Mouse (Mus musculus) intestine, postnatal 0 days (tissue): ENCODE data around the gene Dusp12. TPM values are rescaled to one million over a fixed set of nuclear protein-coding genes. Genes with fewer than 3 reads are reported as not detected.

Experiments
- ATAC-seq: fragments of 200-750 bp; cut with Nextera tagmentation; 2 replicates; pipeline ENCODE4 v1.8.0; 2017; ENCODE audit warnings: mild to moderate bottlenecking, moderate TSS enrichment, moderate library complexity
- H3K27ac ChIP-seq: fragments of 300-500 bp; sonication (generic); 2 replicates; pipeline ENCODE4 v1.5.1; 2014; ENCODE audit warnings: mild to moderate bottlenecking, low read depth, low read length, moderate library complexity
- H3K27me3 ChIP-seq: fragments of 300-500 bp; sonication (generic); replicated peaks from 2 replicates; pipeline ENCODE4 v1.6.1; 2014; ENCODE audit warnings: low read length, mixed read lengths; ENCODE audit not compliant: control insufficient read depth, insufficient read depth
- H3K36me3 ChIP-seq: fragments of 300-500 bp; sonication (generic); 2 replicates; pipeline ENCODE4 v1.6.1; 2014; ENCODE audit warnings: mild to moderate bottlenecking, moderate library complexity; ENCODE audit not compliant: control insufficient read depth, insufficient read depth
- H3K4me1 ChIP-seq: fragments of 300-500 bp; sonication (generic); replicated peaks from 2 replicates; pipeline ENCODE4 v1.6.1; 2014; ENCODE audit warnings: antibody characterized with exemption, low read length, mixed read lengths; ENCODE audit not compliant: control insufficient read depth, insufficient read depth
- H3K4me2 ChIP-seq: fragments of 300-500 bp; sonication (generic); replicated peaks from 2 replicates; pipeline ENCODE4 v1.6.1; 2014; ENCODE audit warnings: low read depth, mild to moderate bottlenecking, moderate library complexity
- H3K4me3 ChIP-seq: fragments of 300-500 bp; sonication (generic); 2 replicates; pipeline ENCODE4 v1.5.1; 2014; ENCODE audit warnings: low read depth, low read length
- H3K9ac ChIP-seq: fragments of 300-500 bp; sonication (generic); 2 replicates; pipeline ENCODE4 v1.6.1; 2014; ENCODE audit warnings: mild to moderate bottlenecking, low read depth, low read length
- H3K9me3 ChIP-seq: fragments of 300-500 bp; sonication (generic); 2 replicates; pipeline ENCODE4 v1.6.1; 2016; ENCODE audit warnings: mixed run types; ENCODE audit not compliant: control insufficient read depth
- CTCF ChIP-seq: sonication (generic); IDR thresholded peaks from 2 replicates; pipeline ENCODE4 v1.5.1; 2016; ENCODE audit warnings: low read depth, mild to moderate bottlenecking, control low read depth, antibody characterized with exemption, moderate library complexity
- WGBS: fragments of 180-500 bp; shearing (Covaris S2); extraction: QIAGEN DNeasy Blood & Tissue Kit; methylation state at CpG from one replicate; pipeline ENCODE4 v1.1.7; 2014; 5-methylcytosine and 5-hydroxymethylcytosine counted together
- polyA plus RNA-seq: library from polyadenylated mRNA; unstranded; fragments of >200 nt; fragmentation: Nextera tagmentation; extraction: Ambion mirVana; gene quantifications from 2 replicates; pipeline ENCODE4 v1.2.1, GENCODE M21; 2015

The Dusp12 gene
- polyA plus RNA-seq, 1 experiment from 2014 or later, result 65.1 TPM

GRCm38 (mm10) chr1:170900799-170901467, 15.6 kb upstream of the Dusp12 start:
- peak; percentile 68 for TF ChIP-seq CTCF
- Histone ChIP-seq H3K4me1 (no peaks in the 10 kb centered on the region), H3K4me3 (peak overlapping the region; percentile 17; the same call in 1 of the 2 replicates), H3K27ac (no peak overlapping the region), H3K27me3 (no peaks in the 10 kb centered on the region), H3K9ac (no peak overlapping the region), H3K4me2 (peak overlapping the region; percentile 59), H3K36me3 (no peaks in the 10 kb centered on the region), H3K9me3 (no peaks in the 10 kb centered on the region)
- peak; percentile 31; the same call in 1 of the 2 replicates for ATAC-seq
- WGBS, result 35% methylated on average over 10 of the region's 10 CpGs

DNA sequence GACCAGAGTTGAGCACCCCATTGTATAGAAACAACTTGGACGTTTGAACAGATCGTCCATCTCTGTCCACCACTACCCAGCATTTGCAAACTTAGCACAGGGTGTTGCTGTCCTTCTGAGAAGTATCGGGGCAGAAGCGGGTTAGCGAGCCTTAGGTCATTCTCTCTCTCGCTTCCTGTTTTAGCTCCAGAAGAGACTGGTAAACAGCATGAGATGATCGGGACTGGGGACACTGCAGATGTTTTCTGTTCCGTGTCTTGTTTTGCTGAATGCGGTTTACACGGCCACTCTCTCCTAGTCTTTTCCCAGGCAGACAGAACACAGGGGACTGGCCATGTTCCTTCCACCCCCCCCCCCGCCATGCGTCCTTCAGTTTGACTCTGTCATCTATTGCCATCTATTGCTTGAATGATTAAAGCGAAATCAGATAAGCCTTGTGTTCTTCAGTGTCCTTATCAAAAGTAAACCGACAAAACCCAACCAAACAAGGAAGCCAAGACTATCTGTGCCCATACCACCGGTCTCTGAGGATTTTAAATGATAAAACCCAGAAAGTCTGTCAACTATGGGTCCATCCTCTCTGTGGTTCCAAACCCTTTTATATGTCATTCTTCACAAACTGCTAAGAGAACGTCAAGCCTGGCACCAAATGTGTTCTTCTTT, 13.2 kb upstream of the Dusp12 start:
- TF ChIP-seq CTCF, result no peak
- Histone ChIP-seq H3K4me2 (no peak overlapping the region), H3K36me3 (no peaks in the 10 kb centered on the region), H3K27ac (no peak overlapping the region), H3K9me3 (no peaks in the 10 kb centered on the region), H3K4me1 (no peaks in the 10 kb centered on the region), H3K9ac (no peak overlapping the region), H3K4me3 (no peak overlapping the region), H3K27me3 (no peaks in the 10 kb centered on the region)
- no peak for ATAC-seq
- 41% methylated on average over 16 of the region's 16 CpGs for WGBS

- WGBS, result 84% methylated on average over 5 of the region's 5 CpGs
- H3K9ac ChIP-seq, result no peak overlapping the region
- no peaks in the 10 kb centered on the region for H3K36me3 ChIP-seq
- no peak for ATAC-seq
- TF ChIP-seq CTCF, result no peak
- no peaks in the 10 kb centered on the region for H3K4me1 ChIP-seq
- H3K27me3 ChIP-seq, result no peaks in the 10 kb centered on the region
- H3K4me2 ChIP-seq, result no peak overlapping the region
- H3K27ac ChIP-seq, result no peak overlapping the region
- no peaks in the 10 kb centered on the region for H3K9me3 ChIP-seq
- H3K4me3 ChIP-seq, result no peak overlapping the region
Measured at GRCm38 (mm10) chr1:170896651-170897281, 11.4 kb upstream of the Dusp12 start.

- peak; percentile 75 for TF ChIP-seq CTCF
Measured at GRCm38 (mm10) chr1:170894603-170895602, 9.6 kb upstream of the Dusp12 start.

DNA sequence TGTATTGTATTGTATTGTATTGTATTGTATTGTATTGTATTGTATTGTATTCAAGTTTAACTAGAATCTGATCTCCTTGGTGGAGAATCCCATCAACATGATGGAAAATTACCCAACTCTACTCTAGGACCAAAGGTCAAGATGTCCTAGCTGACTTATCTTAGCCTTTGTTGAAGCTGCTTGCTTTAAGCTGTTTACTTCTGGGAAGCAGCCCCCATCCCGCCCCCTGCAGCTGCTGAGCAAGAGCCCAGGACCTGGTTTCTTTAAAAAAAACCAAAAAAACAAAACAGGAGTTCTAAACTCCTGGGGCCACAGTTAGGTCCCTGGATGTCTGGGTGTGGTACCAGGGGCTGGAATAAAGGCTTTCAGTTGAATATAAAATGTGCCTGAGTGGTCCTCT, 6.9 kb upstream of the Dusp12 start:
- no peak overlapping the region for H3K4me2 ChIP-seq
- H3K9me3 ChIP-seq, result no peaks in the 10 kb centered on the region
- no peaks in the 10 kb centered on the region for H3K4me1 ChIP-seq
- no peak overlapping the region for H3K9ac ChIP-seq
- no peak for TF ChIP-seq CTCF
- WGBS, result 55% methylated on average over 1 of the region's 1 CpGs
- no peak for ATAC-seq
- no peak overlapping the region for H3K27ac ChIP-seq
- H3K36me3 ChIP-seq, result no peaks in the 10 kb centered on the region
- H3K4me3 ChIP-seq, result no peak overlapping the region
- no peaks in the 10 kb centered on the region for H3K27me3 ChIP-seq

More at GRCm38 (mm10) chr1:170894603-170895602, 9.6 kb upstream of the Dusp12 start:
- WGBS, result 50% methylated on average over 9 of the region's 9 CpGs
- ATAC-seq, result no peak
- H3K27me3 ChIP-seq, result no peaks in the 10 kb centered on the region
- no peaks in the 10 kb centered on the region for H3K4me1 ChIP-seq
- H3K9ac ChIP-seq, result no peak overlapping the region
- H3K36me3 ChIP-seq, result no peaks in the 10 kb centered on the region
- no peak overlapping the region for H3K4me3 ChIP-seq
- H3K9me3 ChIP-seq, result no peaks in the 10 kb centered on the region
- H3K4me2 ChIP-seq, result no peak overlapping the region
- no peak overlapping the region for H3K27ac ChIP-seq
